Mouse (Mus musculus) CH12.LX (cell line): ENCODE data around the gene Htr6. TPM values are rescaled to one million over a fixed set of nuclear protein-coding genes. Genes with fewer than 3 reads are reported as not detected.

ENCODE experiments used
- DNase-seq: peaks from one replicate; pipeline ENCODE4 v3.0.0-alpha.2; 2013; ENCODE audit errors: extremely low read depth
- H3K27ac ChIP-seq: 2 replicates; pipeline ENCODE4 v1.5.1; 2012; ENCODE audit warnings: low read depth, mild to moderate bottlenecking, control low read depth, moderate library complexity; ENCODE audit not compliant: insufficient read depth
- H3K27me3 ChIP-seq: replicated peaks from 2 replicates; pipeline ENCODE3; 2012; ENCODE audit warnings: inconsistent platforms
- H3K36me3 ChIP-seq, 2 experiments: replicated peaks in 1 of 2; 2 replicates each; pipeline versions ENCODE3 to v1.6.1; 2012; ENCODE audit warnings: inconsistent platforms in 1 of 2, low read length in 1 of 2, mild to moderate bottlenecking in 1 of 2, mixed read lengths in 1 of 2, moderate library complexity in 1 of 2; ENCODE audit not compliant: control insufficient read depth in 1 of 2, insufficient read depth in 1 of 2
- H3K4me1 ChIP-seq, 2 experiments: 2 replicates each; pipeline ENCODE4 v1.6.1; 2012; ENCODE audit warnings: inconsistent platforms in 1 of 2, moderate library complexity in 1 of 2; ENCODE audit not compliant: insufficient read depth in 2 of 2, control insufficient read depth in 1 of 2
- H3K4me2 ChIP-seq: 2 replicates; pipeline ENCODE4 v1.6.1; 2012; ENCODE audit warnings: low read depth, mild to moderate bottlenecking, control low read depth; ENCODE audit not compliant: poor library complexity, insufficient read depth, severe bottlenecking
- H3K4me3 ChIP-seq, 3 experiments: fragments of 150-350 bp in 1 of 3; sonication (generic) in 1 of 3; replicated peaks in 1 of 3; 2 replicates each; pipeline versions ENCODE3 to v1.5.1; 2011 to 2012; ENCODE audit warnings: low read depth in 2 of 3, low read length in 2 of 3, mild to moderate bottlenecking in 2 of 3, moderate library complexity in 2 of 3, control low read depth in 1 of 3, improper control_type of control experiment in 1 of 3, inconsistent platforms in 1 of 3, mixed read lengths in 1 of 3; ENCODE audit not compliant: poor library complexity in 1 of 3
- H3K79me2 ChIP-seq: replicated peaks from 2 replicates; pipeline ENCODE4 v1.6.1; 2012; ENCODE audit warnings: mild to moderate bottlenecking, moderate library complexity; ENCODE audit not compliant: control insufficient read depth, poor library complexity, insufficient read depth, severe bottlenecking; ENCODE audit errors: extremely low read depth
- H3K9ac ChIP-seq: 2 replicates; pipeline ENCODE4 v1.6.1; 2012; ENCODE audit warnings: low read depth, mild to moderate bottlenecking, control low read depth, moderate library complexity; ENCODE audit not compliant: insufficient read depth
- H3K9me3 ChIP-seq: replicated peaks from 2 replicates; pipeline ENCODE3; 2012; ENCODE audit warnings: low read length, inconsistent platforms, mixed read lengths
- BHLHE40 ChIP-seq: IDR thresholded peaks from 2 replicates; pipeline ENCODE4 v1.6.1; 2011; ENCODE audit warnings: mild to moderate bottlenecking, low read depth, low read length, improper control_type of control experiment
- CTCF ChIP-seq, 2 experiments: IDR thresholded peaks in 1 of 2; conservative IDR thresholded peaks in 1 of 2; 2 replicates each; pipeline ENCODE4 v1.5.1; 2011 to 2012; ENCODE audit warnings: low read depth in 2 of 2, low read length in 2 of 2, improper control_type of control experiment in 1 of 2, inconsistent platforms in 1 of 2, mild to moderate bottlenecking in 1 of 2, moderate library complexity in 1 of 2
- EP300 ChIP-seq: IDR thresholded peaks from 2 replicates; pipeline ENCODE4 v1.6.1; 2011; ENCODE audit warnings: low read length, improper control_type of control experiment
- HCFC1 ChIP-seq: IDR thresholded peaks from 2 replicates; pipeline ENCODE4 v1.6.1; 2012; ENCODE audit warnings: low read depth, mild to moderate bottlenecking, inconsistent platforms, low read length, improper control_type of control experiment
- JUND ChIP-seq: conservative IDR thresholded peaks from 2 replicates; pipeline ENCODE4 v1.6.1; 2011; ENCODE audit warnings: low read depth, low read length, improper control_type of control experiment
- MAFK ChIP-seq: IDR thresholded peaks from 2 replicates; pipeline ENCODE4 v1.6.1; 2011; ENCODE audit warnings: low read length, improper control_type of control experiment; ENCODE audit not compliant: insufficient replicate concordance
- MAX ChIP-seq: IDR thresholded peaks from 2 replicates; pipeline ENCODE4 v1.6.1; 2011; ENCODE audit warnings: low read length, improper control_type of control experiment
- MYC ChIP-seq: IDR thresholded peaks from 2 replicates; pipeline ENCODE4 v1.6.1; 2011; ENCODE audit warnings: low read depth, mild to moderate bottlenecking, improper control_type of control experiment, low read length
- PAX5 ChIP-seq: IDR thresholded peaks from 2 replicates; pipeline ENCODE4 v1.6.1; 2012; ENCODE audit warnings: low read length, inconsistent platforms, mixed read lengths
- POLR2AphosphoS2 ChIP-seq: IDR thresholded peaks from 2 replicates; pipeline ENCODE4 v1.6.1; 2011; ENCODE audit warnings: low read depth, low read length, improper control_type of control experiment
- RCOR1 ChIP-seq: conservative IDR thresholded peaks from 2 replicates; pipeline ENCODE4 v1.6.1; 2012; ENCODE audit warnings: low read depth, mild to moderate bottlenecking, inconsistent platforms, low read length, improper control_type of control experiment
- SIN3A ChIP-seq: IDR thresholded peaks from 2 replicates; pipeline ENCODE4 v1.6.1; 2012; ENCODE audit warnings: low read length, improper control_type of control experiment, inconsistent platforms
- TCF12 ChIP-seq: IDR thresholded peaks from 2 replicates; pipeline ENCODE4 v1.6.1; 2014; ENCODE audit warnings: low read depth, mild to moderate bottlenecking, inconsistent platforms, low read length, improper control_type of control experiment
- USF1 ChIP-seq: IDR thresholded peaks from 2 replicates; pipeline ENCODE4 v1.6.1; 2014; ENCODE audit warnings: low read depth, mild to moderate bottlenecking, inconsistent platforms, low read length, improper control_type of control experiment
- ZC3H11A ChIP-seq: IDR thresholded peaks from 2 replicates; pipeline ENCODE4 v1.6.1; 2012; ENCODE audit warnings: low read depth, mild to moderate bottlenecking, inconsistent platforms, low read length, improper control_type of control experiment
- ZKSCAN1 ChIP-seq: IDR thresholded peaks from 2 replicates; pipeline ENCODE4 v1.6.1; 2012; ENCODE audit warnings: low read depth, inconsistent platforms, low read length, improper control_type of control experiment, borderline replicate concordance
- dilution Hi-C: fragments of 300-500 bp; cut with MboI; formaldehyde crosslinking; loops from 2 replicates; pipeline ENCODE4 v1.14.3; 2020; ENCODE audit warnings: low sequenced_read_pairs; ENCODE audit not compliant: extremely low pct_unique_long_range_greater_than_20kb, extremely low pct_ligation_motif_present
- in situ Hi-C: fragments of 300-500 bp; cut with MboI; formaldehyde crosslinking; loops from 3 replicates; pipeline ENCODE4 v1.14.3; 2019; ENCODE audit warnings: low sequenced_read_pairs, low pct_ligation_motif_present, low pct_unique_long_range_greater_than_20kb, mixed read lengths
- polyA plus RNA-seq: library from polyadenylated mRNA; unstranded; fragments of >175 nt; gene quantifications from 2 replicates; pipeline ENCODE4 v1.2.1, GENCODE M21; 2012; ENCODE audit warnings: low read depth; ENCODE audit not compliant: insufficient read length
- total RNA-seq, 2 experiments: library from RNA; depleted of rRNA; stranded (reverse); fragments of 300-350 nt in 1 of 2; fragments of >200 nt in 1 of 2; gene quantifications; 2 replicates each; pipeline ENCODE4 v1.2.3; 2012 to 2014

The Htr6 gene
- total and polyA plus RNA-seq, 3 experiments: not detected

GRCm38 (mm10) chr4:139116356-139117063, 41.1 kb upstream of the Htr6 start:
- TF ChIP-seq EP300: no peak
- no peak for TF ChIP-seq RCOR1
- TF ChIP-seq POLR2AphosphoS2: no peak
- TF ChIP-seq MAFK: no peak
- TF ChIP-seq ZC3H11A: no peak
- TF ChIP-seq HCFC1: no peak
- TF ChIP-seq USF1: no peak
- no peak for TF ChIP-seq MAX
- TF ChIP-seq TCF12: no peak
- no peak for TF ChIP-seq ZKSCAN1
- TF ChIP-seq MYC: no peak
- TF ChIP-seq JUND: no peak
- no peak for TF ChIP-seq PAX5
- no peak for TF ChIP-seq BHLHE40
- no peak for TF ChIP-seq SIN3A
- TF ChIP-seq, all 38 proteins: peak for 0
- DNase-seq: no peak
- H3K4me1 ChIP-seq: peaks cover 4 to 58% of the 10 kb centered on the region in 2 experiments
- H3K27ac ChIP-seq: no peak overlapping the region
- H3K9me3 ChIP-seq: no peaks in the 10 kb centered on the region
- H3K36me3 ChIP-seq: peaks cover 0 to 55% of the 10 kb centered on the region in 2 experiments
- dilution Hi-C loops: no loop called here
- H3K4me3 ChIP-seq: no peak overlapping the region
- no peak overlapping the region for H3K4me2 ChIP-seq
- H3K9ac ChIP-seq: no peak overlapping the region
- in situ Hi-C loops: no loop called here
- H3K27me3 ChIP-seq: no peaks in the 10 kb centered on the region
- H3K79me2 ChIP-seq: peaks cover 86% of the 10 kb centered on the region

- Histone ChIP-seq H3K9ac (no peak overlapping the region), H3K4me3 (no peak overlapping the region), H3K27me3 (no peaks in the 10 kb centered on the region), H3K9me3 (no peaks in the 10 kb centered on the region)
- dilution Hi-C loops: no loop called here
- no peak for TF ChIP-seq TCF12
- TF ChIP-seq CTCF (conservative IDR thresholded peaks at IDR 0.05 in 1 of 2, IDR thresholded peaks at IDR 0.05 in 1 of 2; ENCODE audit: low read depth in 2 of 2, low read length in 2 of 2): peak; percentile 29 to 32; a peak in 3 of 4 replicates
- TF ChIP-seq, all 38 proteins: peak for 1
- DNase-seq: peak; percentile 36
- in situ Hi-C loops: no loop called here
- Histone ChIP-seq H3K27ac (no peak overlapping the region), H3K79me2 (peaks cover 91% of the 10 kb centered on the region), H3K4me1 (peaks cover 2 to 57% of the 10 kb centered on the region in 2 experiments; a peak in 3 of 4 replicates), H3K4me2 (no peak overlapping the region), H3K36me3 (peaks cover 0 to 60% of the 10 kb centered on the region in 2 experiments)
Measured at GRCm38 (mm10) chr4:139115721-139116120, 40.4 kb upstream of the Htr6 start.
